Mouse (Mus musculus) liver, postnatal 0 days (tissue): ENCODE data around the gene Rtbdn. TPM values are rescaled to one million over a fixed set of nuclear protein-coding genes. Genes with fewer than 3 reads are reported as not detected.

Experiments
- ATAC-seq: fragments of 200-750 bp; cut with Nextera tagmentation; 2 replicates; pipeline ENCODE4 v1.8.0; 2017; ENCODE audit warnings: mild to moderate bottlenecking, moderate library complexity
- DNase-seq: peaks from one replicate; pipeline ENCODE4 v3.0.0-alpha.2; 2016
- H3K27ac ChIP-seq: fragments of 300-500 bp; sonication (generic); 2 replicates; pipeline ENCODE4 v1.5.1; 2014; ENCODE audit warnings: antibody characterized with exemption, moderate library complexity, mild to moderate bottlenecking, low read depth
- H3K27me3 ChIP-seq: fragments of 300-500 bp; sonication (generic); 2 replicates; pipeline ENCODE4 v1.6.1; 2014; ENCODE audit warnings: low read length, control low read depth, mixed read lengths; ENCODE audit not compliant: insufficient read depth
- H3K36me3 ChIP-seq: fragments of 300-500 bp; sonication (generic); replicated peaks from 2 replicates; pipeline ENCODE4 v1.6.1; 2014; ENCODE audit warnings: mild to moderate bottlenecking, control low read depth, low read length, moderate library complexity, mixed read lengths; ENCODE audit not compliant: insufficient read depth
- H3K4me1 ChIP-seq: fragments of 300-500 bp; sonication (generic); 2 replicates; pipeline ENCODE4 v1.6.1; 2014; ENCODE audit warnings: antibody characterized with exemption, mild to moderate bottlenecking, control low read depth; ENCODE audit not compliant: insufficient read depth
- H3K4me2 ChIP-seq: fragments of 300-500 bp; sonication (generic); 2 replicates; pipeline ENCODE4 v1.6.1; 2014; ENCODE audit warnings: low read depth, mild to moderate bottlenecking, low read length, moderate library complexity, mixed read lengths
- H3K4me3 ChIP-seq: fragments of 300-500 bp; sonication (generic); 2 replicates; pipeline ENCODE4 v1.5.1; 2014; ENCODE audit warnings: low read depth, low read length
- H3K9ac ChIP-seq: fragments of 300-500 bp; sonication (generic); replicated peaks from 2 replicates; pipeline ENCODE4 v1.6.1; 2014; ENCODE audit warnings: mild to moderate bottlenecking, moderate library complexity
- H3K9me3 ChIP-seq: fragments of 300-500 bp; sonication (generic); 2 replicates; pipeline ENCODE4 v1.6.1; 2016; ENCODE audit warnings: mild to moderate bottlenecking, control low read depth, low read length, mixed read lengths
- CTCF ChIP-seq: sonication (generic); IDR thresholded peaks from 2 replicates; pipeline ENCODE4 v1.5.1; 2016; ENCODE audit warnings: antibody characterized with exemption, low read depth
- EP300 ChIP-seq: IDR thresholded peaks from 2 replicates; pipeline ENCODE4 v1.6.1; 2016; ENCODE audit warnings: antibody characterized with exemption, low read depth, mild to moderate bottlenecking
- WGBS: fragments of 180-500 bp; shearing (Covaris S2); extraction: QIAGEN DNeasy Blood & Tissue Kit; methylation state at CpG from one replicate; pipeline ENCODE4 v1.1.7; 2014; ENCODE audit not compliant: insufficient replicate concordance; 5-methylcytosine and 5-hydroxymethylcytosine counted together
- polyA plus RNA-seq: library from polyadenylated mRNA; unstranded; fragments of >200 nt; fragmentation: Nextera tagmentation; extraction: Ambion mirVana; gene quantifications from 2 replicates; pipeline ENCODE4 v1.2.1, GENCODE M21; 2015

Gene Rtbdn
- polyA plus RNA-seq, 1 experiment from 2014 or later, result not detected

DNA sequence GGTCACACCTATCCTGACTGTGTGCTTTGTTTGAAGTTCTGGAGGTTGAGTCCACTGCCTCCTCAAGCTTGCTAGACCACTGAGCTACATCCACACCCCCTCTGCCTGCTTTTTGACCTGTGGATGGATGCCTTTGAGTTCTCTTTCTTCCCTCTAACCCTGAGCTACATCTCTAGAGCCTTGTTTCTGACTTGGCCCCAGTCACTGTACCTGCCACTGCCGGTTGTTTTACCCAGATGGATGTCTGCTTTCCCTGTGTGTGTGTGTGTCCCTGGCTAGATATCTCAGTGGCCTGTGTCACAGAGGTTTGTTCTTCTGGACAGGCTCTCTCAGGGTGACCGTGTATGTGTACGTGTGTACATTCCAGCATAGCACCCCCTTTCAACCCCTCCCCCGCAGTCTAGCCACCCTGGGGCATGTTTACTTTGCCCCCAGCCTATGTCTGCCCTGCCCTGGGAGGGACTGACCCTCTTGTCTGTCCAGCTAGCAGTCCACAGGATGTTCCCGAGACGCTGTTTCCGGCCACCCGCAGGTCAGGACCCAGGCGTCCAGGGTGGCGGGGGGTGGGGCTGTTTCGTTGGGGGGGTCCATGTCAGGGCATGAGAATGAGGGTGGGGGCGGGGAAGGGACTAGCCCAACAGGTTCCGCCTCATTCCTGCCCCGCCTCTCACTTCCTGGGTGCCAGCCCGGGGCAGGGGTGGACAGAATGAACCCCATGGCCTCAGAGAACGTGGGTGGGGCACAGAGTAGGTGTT is 37.7 kb downstream of the Rtbdn start:
- peaks cover 79% of the 10 kb centered on the region for H3K4me1 ChIP-seq
- peak overlapping the region; percentile 56 for H3K4me3 ChIP-seq
- TF ChIP-seq CTCF (no peak), EP300 (no peak)
- peak overlapping the region; percentile 76 for H3K9ac ChIP-seq
- H3K27me3 ChIP-seq, result no peaks in the 10 kb centered on the region
- ATAC-seq (peak; percentile 21), DNase-seq (peak; percentile 81)
- no peaks in the 10 kb centered on the region for H3K9me3 ChIP-seq
- peak overlapping the region; percentile 98 for H3K27ac ChIP-seq
- WGBS, result 20% methylated on average over 14 of the region's 16 CpGs
- no peaks in the 10 kb centered on the region for H3K36me3 ChIP-seq
- peak overlapping the region; percentile 94 for H3K4me2 ChIP-seq

DNA sequence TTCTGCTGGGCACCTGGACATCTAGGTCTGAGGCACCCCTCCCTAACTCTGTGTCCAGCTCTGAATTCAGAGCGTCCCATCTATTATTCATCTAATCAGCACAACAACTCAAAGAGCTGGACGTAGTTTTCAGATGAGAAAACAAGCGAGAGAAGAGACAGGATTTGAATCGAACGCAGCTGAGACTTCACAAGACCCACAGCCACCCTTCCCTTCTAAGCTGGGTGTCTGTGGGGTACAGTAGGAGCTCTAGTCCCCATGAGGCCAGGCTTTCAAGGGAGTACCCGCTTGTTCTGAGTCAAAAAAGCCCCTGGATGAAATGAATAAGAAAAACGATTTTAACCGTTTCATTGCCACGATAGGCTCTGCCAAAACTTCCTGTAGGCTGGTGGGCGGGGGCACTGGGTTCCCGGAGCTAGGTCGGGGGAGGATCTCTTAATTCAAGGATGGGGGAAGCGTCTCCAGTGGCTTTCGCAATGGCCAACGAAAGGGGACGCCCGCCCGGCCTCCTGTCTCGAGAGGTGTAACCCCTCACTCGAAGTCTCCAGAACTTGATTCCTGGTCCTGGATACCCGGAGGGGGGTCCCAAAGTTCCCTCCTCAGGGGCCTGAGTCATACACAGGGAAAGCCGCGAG is 38.4 kb downstream of the Rtbdn start:
- Histone ChIP-seq H3K9ac (peak overlapping the region; percentile 76), H3K36me3 (no peaks in the 10 kb centered on the region), H3K4me2 (peak overlapping the region; percentile 94), H3K4me3 (peak overlapping the region; percentile 56), H3K9me3 (no peaks in the 10 kb centered on the region), H3K27me3 (no peaks in the 10 kb centered on the region), H3K27ac (peak overlapping the region; percentile 98), H3K4me1 (peaks cover 73% of the 10 kb centered on the region)
- TF ChIP-seq EP300 (no peak), CTCF (no peak)
- DNase-seq, result peak; percentile 55
- WGBS, result 1% methylated on average over 23 of the region's 23 CpGs
- no peak for ATAC-seq

DNA sequence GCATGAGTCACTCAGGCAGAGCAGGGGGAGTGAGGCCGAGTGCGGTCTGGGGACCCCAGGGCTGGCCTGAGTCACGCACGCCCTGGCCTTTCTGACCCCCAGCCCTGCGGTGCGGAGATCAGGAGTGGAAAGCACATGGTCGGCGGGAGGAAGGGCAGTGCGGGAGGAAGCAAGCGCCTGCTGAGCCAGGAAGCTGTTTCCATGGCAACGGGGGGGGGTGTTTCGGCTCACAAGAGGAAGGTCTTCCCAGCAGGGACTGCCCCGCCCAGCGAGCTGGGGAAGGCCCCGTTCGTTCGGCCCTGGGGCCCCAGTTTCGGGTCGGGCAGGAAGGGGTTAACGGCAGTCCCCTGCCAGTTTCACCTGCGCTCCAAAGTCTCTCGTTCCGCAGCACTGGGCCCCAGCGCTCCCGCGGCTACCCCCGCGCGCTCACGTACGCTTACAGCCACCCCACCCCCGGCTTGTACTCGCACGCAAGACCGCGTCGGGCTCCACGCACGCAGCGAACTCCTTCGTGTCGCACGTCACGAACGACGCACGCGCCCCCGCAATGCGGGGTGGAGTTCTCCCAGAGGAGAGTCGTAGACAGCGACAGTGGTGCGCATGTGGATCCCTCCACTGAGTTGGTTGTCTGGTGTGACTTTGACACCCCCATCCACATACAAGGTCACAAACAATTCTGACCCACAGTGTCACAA is 39.0 kb downstream of the Rtbdn start:
- Histone ChIP-seq H3K4me1 (peaks cover 70% of the 10 kb centered on the region), H3K9me3 (no peaks in the 10 kb centered on the region)
- TF ChIP-seq CTCF, result no peak
- peak; percentile 34; the same call in 1 of the 2 replicates for TF ChIP-seq EP300

DNA sequence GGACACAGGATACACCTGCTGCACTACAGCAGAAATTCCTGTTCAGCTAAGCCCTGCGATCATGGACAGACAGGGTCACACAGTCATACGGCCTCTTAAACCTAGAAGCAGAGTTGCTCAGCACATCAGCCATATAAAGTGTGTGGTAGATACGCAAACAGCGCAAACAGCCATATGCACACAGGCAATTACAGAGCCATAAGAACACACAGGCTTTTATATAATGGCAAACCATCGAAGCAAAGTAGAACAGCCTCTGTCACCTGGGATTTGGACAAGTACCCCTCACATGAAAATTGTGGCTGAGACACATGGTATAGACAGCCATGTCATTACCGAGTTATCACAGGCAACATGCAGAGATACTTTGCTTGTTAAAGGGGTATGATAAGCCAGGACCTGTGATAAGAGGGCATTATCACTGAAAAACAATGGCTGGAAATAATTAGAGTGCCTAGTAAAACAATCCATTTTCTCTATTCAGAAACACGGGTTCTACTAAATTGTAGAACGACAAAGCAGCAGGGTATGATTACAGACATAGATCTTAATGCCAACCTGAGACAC is 39.7 kb downstream of the Rtbdn start:
- TF ChIP-seq EP300 (no peak), CTCF (no peak)
- Histone ChIP-seq H3K4me1 (peaks cover 68% of the 10 kb centered on the region), H3K4me3 (peak overlapping the region; percentile 56), H3K36me3 (no peaks in the 10 kb centered on the region), H3K27me3 (no peaks in the 10 kb centered on the region), H3K27ac (peak overlapping the region; percentile 98), H3K9me3 (no peaks in the 10 kb centered on the region), H3K9ac (peak overlapping the region; percentile 76), H3K4me2 (peak overlapping the region; percentile 94)
- 32% methylated on average over 8 of the region's 8 CpGs for WGBS
- no peak for ATAC-seq
- no peak for DNase-seq

More for the DNA sequence above, 39.0 kb downstream of the Rtbdn start:
- ATAC-seq, result peak; percentile 22
- H3K27ac ChIP-seq, result peak overlapping the region; percentile 98
- no peaks in the 10 kb centered on the region for H3K27me3 ChIP-seq
- H3K4me2 ChIP-seq, result peak overlapping the region; percentile 94
- H3K36me3 ChIP-seq, result no peaks in the 10 kb centered on the region
- peak overlapping the region; percentile 56 for H3K4me3 ChIP-seq
- H3K9ac ChIP-seq, result peak overlapping the region; percentile 76
- 2% methylated on average over 53 of the region's 53 CpGs for whole genome bisulfite sequencing
- peak; percentile 94 for DNase-seq

DNA sequence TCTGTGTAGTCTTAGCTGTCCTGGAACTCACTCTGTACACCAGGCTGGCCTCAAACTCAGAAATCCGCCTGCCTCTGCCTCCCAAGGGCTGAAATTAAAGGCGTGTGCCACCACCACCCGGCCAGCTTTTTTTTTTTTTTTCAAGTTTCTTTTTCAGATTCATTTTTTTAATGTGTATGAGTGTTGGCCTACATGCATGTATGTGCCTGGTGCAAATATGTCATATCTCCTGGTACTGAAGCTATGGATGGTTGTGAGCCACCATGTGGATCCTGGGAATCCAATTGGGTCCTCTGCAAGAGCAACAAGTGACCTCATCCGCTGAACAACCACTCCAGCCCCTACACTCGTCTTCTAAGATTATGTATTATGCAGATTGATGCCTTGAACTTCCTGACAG is 40.6 kb downstream of the Rtbdn start:
- Histone ChIP-seq H3K9ac (no peak overlapping the region), H3K27ac (no peak overlapping the region), H3K4me2 (no peak overlapping the region), H3K36me3 (no peaks in the 10 kb centered on the region), H3K27me3 (no peaks in the 10 kb centered on the region), H3K4me3 (no peak overlapping the region), H3K9me3 (no peaks in the 10 kb centered on the region), H3K4me1 (peaks cover 59% of the 10 kb centered on the region)
- WGBS, result 71% methylated on average over 5 of the region's 5 CpGs
- TF ChIP-seq CTCF, result no peak
- TF ChIP-seq EP300, result no peak
- DNase-seq, result no peak
- ATAC-seq, result no peak

DNA sequence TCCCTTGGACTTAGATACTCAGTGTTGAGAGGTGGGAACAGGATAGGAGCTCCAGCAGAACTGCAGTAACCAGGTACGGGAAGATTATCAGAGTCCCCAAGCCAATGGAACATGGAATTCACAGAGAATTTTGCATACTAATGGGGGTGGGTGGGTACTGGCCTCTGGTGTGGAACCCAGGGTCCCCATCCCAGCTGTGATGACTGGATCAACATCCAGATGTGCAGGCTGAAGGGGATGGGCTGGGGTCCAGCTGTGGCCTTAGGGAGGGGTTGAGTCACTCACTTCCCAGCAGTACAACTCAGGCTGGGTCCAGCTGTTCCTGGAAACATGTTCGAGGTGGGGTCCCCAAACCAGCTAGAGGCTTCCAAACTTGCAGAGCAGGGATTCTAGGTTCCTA is 41.1 kb downstream of the Rtbdn start:
- Histone ChIP-seq H3K27ac (no peak overlapping the region), H3K9me3 (no peaks in the 10 kb centered on the region), H3K9ac (no peak overlapping the region), H3K4me2 (no peak overlapping the region), H3K36me3 (no peaks in the 10 kb centered on the region), H3K27me3 (no peaks in the 10 kb centered on the region), H3K4me1 (peaks cover 54% of the 10 kb centered on the region), H3K4me3 (no peak overlapping the region)
- TF ChIP-seq CTCF (no peak), EP300 (no peak)
- WGBS, result 66% methylated on average over 2 of the region's 2 CpGs
- DNase-seq, result no peak
- no peak for ATAC-seq
